Mouse (Mus musculus) erythroblast, embryonic 14.5 days (primary cell): ENCODE data around the gene Pold4. TPM values are rescaled to one million over a fixed set of nuclear protein-coding genes. Genes with fewer than 3 reads are reported as not detected.

ENCODE experiments used
- H3K27me3 ChIP-seq: 2 replicates; pipeline ENCODE4 v1.6.1; 2012; ENCODE audit warnings: inconsistent platforms; ENCODE audit not compliant: control insufficient read depth
- H3K36me3 ChIP-seq: 2 replicates; pipeline ENCODE4 v1.6.1; 2012; ENCODE audit warnings: mild to moderate bottlenecking, inconsistent platforms; ENCODE audit not compliant: control insufficient read depth
- H3K4me1 ChIP-seq: 2 replicates; pipeline ENCODE4 v1.6.1; 2012; ENCODE audit warnings: inconsistent platforms; ENCODE audit not compliant: control insufficient read depth
- H3K4me3 ChIP-seq: replicated peaks from 2 replicates; pipeline ENCODE3; 2012; ENCODE audit warnings: moderate library complexity, mild to moderate bottlenecking, inconsistent platforms
- H3K9me3 ChIP-seq: 2 replicates; pipeline ENCODE4 v1.6.1; 2012; ENCODE audit warnings: low read length, inconsistent platforms, mixed read lengths; ENCODE audit not compliant: control insufficient read depth
- GATA1 ChIP-seq: IDR thresholded peaks from 2 replicates; pipeline ENCODE4 v1.6.1; 2012; ENCODE audit warnings: low read length, inconsistent platforms, mixed read lengths
- TAL1 ChIP-seq: IDR thresholded peaks from 3 replicates; pipeline ENCODE4 v1.6.1; 2012; ENCODE audit warnings: low read length, inconsistent platforms, mixed read lengths
- polyA plus RNA-seq: library from polyadenylated mRNA; stranded (reverse); fragments of >175 nt; gene quantifications from 2 replicates; pipeline ENCODE4 v1.2.3, GENCODE M21; 2012

Gene Pold4
- polyA plus RNA-seq, 1 experiment = 0.49 TPM

GRCm38 (mm10) chr19:4214771-4215450 lies 16.8 kb upstream of the Pold4 start:
- peaks cover 8% of the 10 kb centered on the region for H3K4me1 ChIP-seq
- H3K9me3 ChIP-seq = peaks cover 7% of the 10 kb centered on the region; the same call in 1 of the 2 replicates
- H3K4me3 ChIP-seq = peak overlapping the region; percentile 46
- TF ChIP-seq GATA1 (no peak), TAL1 (no peak)
- no peaks in the 10 kb centered on the region for H3K36me3 ChIP-seq
- peaks cover 100% of the 10 kb centered on the region for H3K27me3 ChIP-seq

GRCm38 (mm10) chr19:4215451-4215840 lies 16.3 kb upstream of the Pold4 start:
- H3K27me3 ChIP-seq = peaks cover 100% of the 10 kb centered on the region
- peaks cover 7% of the 10 kb centered on the region; the same call in 1 of the 2 replicates for H3K9me3 ChIP-seq
- TF ChIP-seq TAL1 (no peak), GATA1 (no peak)
- H3K36me3 ChIP-seq = no peaks in the 10 kb centered on the region
- H3K4me3 ChIP-seq = no peak overlapping the region
- peaks cover 13% of the 10 kb centered on the region for H3K4me1 ChIP-seq

- peaks cover 100% of the 10 kb centered on the region for H3K27me3 ChIP-seq
- peaks cover 20% of the 10 kb centered on the region for H3K4me1 ChIP-seq
- H3K4me3 ChIP-seq = no peak overlapping the region
- no peak for TF ChIP-seq TAL1
- TF ChIP-seq GATA1 = no peak
- no peaks in the 10 kb centered on the region for H3K36me3 ChIP-seq
- peaks cover 7% of the 10 kb centered on the region; the same call in 1 of the 2 replicates for H3K9me3 ChIP-seq
These were observed 15.5 kb upstream of the Pold4 start for GRCm38 (mm10) chr19:4216041-4216685.

- Histone ChIP-seq H3K36me3 (no peaks in the 10 kb centered on the region), H3K9me3 (peaks cover 7% of the 10 kb centered on the region; the same call in 1 of the 2 replicates), H3K4me1 (peaks cover 22% of the 10 kb centered on the region), H3K27me3 (peaks cover 100% of the 10 kb centered on the region), H3K4me3 (no peak overlapping the region)
- no peak for TF ChIP-seq TAL1
- TF ChIP-seq GATA1 = no peak
These were observed 14.6 kb upstream of the Pold4 start for GRCm38 (mm10) chr19:4217140-4217539.

GRCm38 (mm10) chr19:4217855-4218254 lies 13.8 kb upstream of the Pold4 start:
- TF ChIP-seq TAL1 (no peak), GATA1 (no peak)

GRCm38 (mm10) chr19:4218293-4218692 lies 13.4 kb upstream of the Pold4 start:
- TF ChIP-seq TAL1 (no peak), GATA1 (no peak)
- Histone ChIP-seq H3K9me3 (peaks cover 7% of the 10 kb centered on the region; the same call in 1 of the 2 replicates), H3K27me3 (peaks cover 98% of the 10 kb centered on the region), H3K4me1 (peaks cover 31% of the 10 kb centered on the region), H3K36me3 (no peaks in the 10 kb centered on the region), H3K4me3 (no peak overlapping the region)

More at GRCm38 (mm10) chr19:4217855-4218254, 13.8 kb upstream of the Pold4 start:
- peaks cover 28% of the 10 kb centered on the region for H3K4me1 ChIP-seq
- H3K36me3 ChIP-seq = no peaks in the 10 kb centered on the region
- H3K9me3 ChIP-seq = peaks cover 7% of the 10 kb centered on the region; the same call in 1 of the 2 replicates
- H3K4me3 ChIP-seq = no peak overlapping the region
- peaks cover 100% of the 10 kb centered on the region for H3K27me3 ChIP-seq

- peaks cover 35% of the 10 kb centered on the region for H3K4me1 ChIP-seq
- TF ChIP-seq TAL1 = no peak
- no peak for TF ChIP-seq GATA1
- peaks cover 5% of the 10 kb centered on the region; the same call in 1 of the 2 replicates for H3K9me3 ChIP-seq
- H3K4me3 ChIP-seq = no peak overlapping the region
- peaks cover 97% of the 10 kb centered on the region for H3K27me3 ChIP-seq
- H3K36me3 ChIP-seq = no peaks in the 10 kb centered on the region
These were observed 12.9 kb upstream of the Pold4 start for GRCm38 (mm10) chr19:4218784-4219183.

GRCm38 (mm10) chr19:4219943-4220342 lies 11.8 kb upstream of the Pold4 start:
- no peak overlapping the region for H3K4me3 ChIP-seq
- peaks cover 89% of the 10 kb centered on the region for H3K27me3 ChIP-seq
- no peaks in the 10 kb centered on the region for H3K36me3 ChIP-seq
- peaks cover 31% of the 10 kb centered on the region for H3K4me1 ChIP-seq
- H3K9me3 ChIP-seq = peaks cover 1% of the 10 kb centered on the region; the same call in 1 of the 2 replicates
- TF ChIP-seq GATA1 (no peak), TAL1 (no peak)

- H3K9me3 ChIP-seq = no peaks in the 10 kb centered on the region; the same call in 1 of the 2 replicates
- peaks cover 87% of the 10 kb centered on the region for H3K27me3 ChIP-seq
- H3K4me3 ChIP-seq = no peak overlapping the region
- no peaks in the 10 kb centered on the region for H3K36me3 ChIP-seq
- no peak for TF ChIP-seq TAL1
- no peak for TF ChIP-seq GATA1
- H3K4me1 ChIP-seq = peaks cover 29% of the 10 kb centered on the region
These were observed 11.3 kb upstream of the Pold4 start for GRCm38 (mm10) chr19:4220416-4220815.
